Mouse (Mus musculus) intestine, embryonic 15.5 days (tissue): Measurements from ENCODE around the gene Idi1. TPM values are rescaled to one million over a fixed set of nuclear protein-coding genes. Genes with fewer than 3 reads are reported as not detected.
"Not testable (repeated sequence)": the region's sequence is repeated elsewhere in the genome, so short reads cannot be mapped to it uniquely, and the experiment has no call there.

Experiments used
- ATAC-seq: fragments of 200-750 bp; cut with Nextera tagmentation; 2 replicates; pipeline ENCODE4 v1.8.0; 2017; ENCODE audit warnings: moderate TSS enrichment, moderate library complexity
- H3K27ac ChIP-seq: fragments of 300-500 bp; sonication (generic); 2 replicates; pipeline ENCODE4 v1.5.1; 2015; ENCODE audit warnings: mild to moderate bottlenecking, inconsistent platforms
- H3K27me3 ChIP-seq: fragments of 300-500 bp; sonication (generic); replicated peaks from 2 replicates; pipeline ENCODE4 v1.6.1; 2015; ENCODE audit warnings: inconsistent platforms
- H3K36me3 ChIP-seq: fragments of 300-500 bp; sonication (generic); 2 replicates; pipeline ENCODE4 v1.6.1; 2015; ENCODE audit warnings: inconsistent platforms
- H3K4me1 ChIP-seq: fragments of 300-500 bp; sonication (generic); replicated peaks from 2 replicates; pipeline ENCODE4 v1.6.1; 2015; ENCODE audit warnings: inconsistent platforms
- H3K4me2 ChIP-seq: fragments of 300-500 bp; sonication (generic); replicated peaks from 2 replicates; pipeline ENCODE4 v1.6.1; 2015; ENCODE audit warnings: mild to moderate bottlenecking, inconsistent platforms
- H3K4me3 ChIP-seq: fragments of 300-500 bp; sonication (generic); replicated peaks from 2 replicates; pipeline ENCODE4 v1.5.1; 2015; ENCODE audit warnings: inconsistent platforms
- H3K9ac ChIP-seq: fragments of 300-500 bp; sonication (generic); 2 replicates; pipeline ENCODE4 v1.6.1; 2015; ENCODE audit warnings: inconsistent platforms
- H3K9me3 ChIP-seq: fragments of 300-500 bp; sonication (generic); 2 replicates; pipeline ENCODE4 v1.6.1; 2016; ENCODE audit warnings: inconsistent platforms
- WGBS: fragments of 180-500 bp; shearing (Covaris S2); methylation state at CpG from one replicate; pipeline ENCODE4 v1.1.7; 2015; 5-methylcytosine and 5-hydroxymethylcytosine counted together
- polyA plus RNA-seq: library from polyadenylated mRNA; unstranded; fragments of >200 nt; fragmentation: Nextera tagmentation; extraction: Ambion mirVana; gene quantifications from 2 replicates; pipeline ENCODE4 v1.2.1, GENCODE M21; 2015

The Idi1 gene
- polyA plus RNA-seq, 1 experiment from 2014 or later, result 131 TPM

- H3K4me1 ChIP-seq, H3K4me2 ChIP-seq, H3K4me3 ChIP-seq, ATAC-seq, H3K9ac ChIP-seq, H3K27ac ChIP-seq, H3K27me3 ChIP-seq, H3K9me3 ChIP-seq, H3K36me3 ChIP-seq: not testable (repeated sequence)
- WGBS, result 88% methylated on average over 8 of the region's 8 CpGs
These were observed 28.6 kb downstream of the Idi1 start for GRCm38 (mm10) chr13:8913890-8914289.

- no peak for ATAC-seq
- no peak overlapping the region for H3K4me3 ChIP-seq
- H3K36me3 ChIP-seq, result no peaks in the 10 kb centered on the region
- no peak overlapping the region for H3K27ac ChIP-seq
- H3K4me2 ChIP-seq, result no peak overlapping the region
- H3K9me3 ChIP-seq, result no peaks in the 10 kb centered on the region
- no peaks in the 10 kb centered on the region for H3K4me1 ChIP-seq
- no peak overlapping the region for H3K9ac ChIP-seq
- WGBS, result 59% methylated on average over 2 of the region's 2 CpGs
- no peaks in the 10 kb centered on the region for H3K27me3 ChIP-seq
These were observed 48.2 kb downstream of the Idi1 start for GRCm38 (mm10) chr13:8933499-8933898.

GRCm38 (mm10) chr13:8937611-8938140, 52.4 kb downstream of the Idi1 start:
- H3K4me1 ChIP-seq, H3K9ac ChIP-seq, H3K27me3 ChIP-seq, ATAC-seq, H3K27ac ChIP-seq, H3K9me3 ChIP-seq, H3K4me3 ChIP-seq, H3K4me2 ChIP-seq, H3K36me3 ChIP-seq: not testable (repeated sequence)
- WGBS, result 74% methylated on average over 6 of the region's 6 CpGs

GRCm38 (mm10) chr13:8941110-8941509, 55.8 kb downstream of the Idi1 start:
- H3K27me3 ChIP-seq, H3K9me3 ChIP-seq, ATAC-seq, H3K9ac ChIP-seq, H3K4me1 ChIP-seq, H3K27ac ChIP-seq, H3K36me3 ChIP-seq, H3K4me3 ChIP-seq, H3K4me2 ChIP-seq: not testable (repeated sequence)
- 83% methylated on average over 4 of the region's 4 CpGs for WGBS

GRCm38 (mm10) chr13:8941701-8942100, 56.4 kb downstream of the Idi1 start:
- H3K27ac ChIP-seq, H3K4me2 ChIP-seq, ATAC-seq, H3K4me3 ChIP-seq, H3K9ac ChIP-seq, H3K4me1 ChIP-seq, H3K36me3 ChIP-seq, H3K9me3 ChIP-seq, H3K27me3 ChIP-seq: not testable (repeated sequence)
- 20% methylated on average over 1 of the region's 5 CpGs for WGBS

Other genes with a start within 250 kb of the Idi1 start
- gene Wdr37, start 13.6 kb upstream of the Idi1 start, polyA plus RNA-seq, result 14.0 and 16.6 TPM in 2 replicates
- gene Gm9745, start 62.7 kb downstream of the Idi1 start, polyA plus RNA-seq, result not detected in 2 replicates
- not detected in 2 replicates for gene Idi2, start 67.4 kb downstream of the Idi1 start, polyA plus RNA-seq
- gene Gtpbp4, start 110.6 kb downstream of the Idi1 start, polyA plus RNA-seq, result 75.6 and 77.8 TPM in 2 replicates
- gene Larp4b, start 208.4 kb downstream of the Idi1 start, polyA plus RNA-seq, result 37.6 and 38.3 TPM in 2 replicates